18 mouse cellular contexts compared by ENCODE assay signal in genomic region chr16:55240996-55241395, GRCm38 (mm10). TPM values are rescaled to one million over a fixed set of nuclear protein-coding genes. Genes with fewer than 3 reads are reported as not detected.
"Had no signal": no experiment of that assay in that cellular context is flagged by ENCODE, and none has a peak within 500 bp of the region (broad histone marks: within the 10 kb centered on the region; RNA-seq: fewer than 3 reads in every experiment).

No protein-coding gene starts in this region.

- H3K27ac ChIP-seq: kidney, embryonic 15.5 days; liver, embryonic 13.5 days; lung, embryonic 15.5 days had no signal

- H3K36me3 ChIP-seq: kidney, embryonic 15.5 days; liver, embryonic 13.5 days; lung, embryonic 15.5 days had no signal

- H3K9ac ChIP-seq: kidney, embryonic 15.5 days; liver, embryonic 13.5 days; lung, embryonic 15.5 days had no signal

- H3K4me3 ChIP-seq: kidney, embryonic 15.5 days; liver, embryonic 13.5 days; lung, embryonic 15.5 days had no signal

- H3K4me1 ChIP-seq: kidney, embryonic 15.5 days; liver, embryonic 13.5 days; lung, embryonic 15.5 days had no signal

- H3K9me3 ChIP-seq: kidney, embryonic 15.5 days; liver, embryonic 13.5 days; lung, embryonic 15.5 days had no signal

- DNase-seq: kidney, adult 11 months; kidney, adult 8-10 months; kidney, postnatal 10 days; kidney, postnatal 36 days; left cerebral cortex, postnatal 4 days; liver, embryonic 13.5 days; lung, postnatal 4 days; midbrain, embryonic 14.5 days; thymus, adult 18-20 months; thymus, postnatal 36 days had no signal

- H3K4me2 ChIP-seq: kidney, embryonic 15.5 days; liver, embryonic 13.5 days; lung, embryonic 15.5 days; midbrain, embryonic 11.5 days had no signal

- H3K27me3 ChIP-seq: kidney, embryonic 15.5 days; liver, embryonic 13.5 days; lung, embryonic 15.5 days had no signal

RNA-seq across cellular contexts. Expression of gene Zpld1, which starts 56.8 kb away (rescaled TPM):
- polyA plus RNA-seq: liver, adult 2 months; liver, embryonic 13.5 days; liver, embryonic 16.5 days; small intestine, adult 2 months; spleen, adult 2 months; urinary bladder, adult 2 months had no signal
